Mouse (Mus musculus) lung, postnatal 0 days (tissue): Measurements from ENCODE around the gene Fitm2. TPM values are rescaled to one million over a fixed set of nuclear protein-coding genes. Genes with fewer than 3 reads are reported as not detected.

Source experiments
- ATAC-seq: fragments of 200-750 bp; cut with Nextera tagmentation; 2 replicates; pipeline ENCODE4 v1.8.0; 2017; ENCODE audit warnings: moderate library complexity
- DNase-seq: peaks from one replicate; pipeline ENCODE4 v3.0.0-alpha.2; 2016; ENCODE audit warnings: low spot score
- H3K27ac ChIP-seq: fragments of 300-500 bp; sonication (generic); 2 replicates; pipeline ENCODE4 v1.5.1; 2014; ENCODE audit warnings: antibody characterized with exemption, mild to moderate bottlenecking, low read length, mixed read lengths
- H3K27me3 ChIP-seq: fragments of 300-500 bp; sonication (generic); replicated peaks from 2 replicates; pipeline ENCODE4 v1.6.1; 2014; ENCODE audit warnings: low read length, mixed read lengths; ENCODE audit not compliant: insufficient read depth
- H3K36me3 ChIP-seq: fragments of 300-500 bp; sonication (generic); 2 replicates; pipeline ENCODE4 v1.6.1; 2014; ENCODE audit warnings: low read length, mixed read lengths; ENCODE audit not compliant: insufficient read depth
- H3K4me1 ChIP-seq: fragments of 300-500 bp; sonication (generic); 2 replicates; pipeline ENCODE4 v1.6.1; 2014; ENCODE audit warnings: antibody characterized with exemption, low read depth, low read length, mixed read lengths; ENCODE audit not compliant: insufficient read depth
- H3K4me2 ChIP-seq: fragments of 300-500 bp; sonication (generic); replicated peaks from 2 replicates; pipeline ENCODE4 v1.6.1; 2014; ENCODE audit warnings: low read depth, mild to moderate bottlenecking, low read length, moderate library complexity, mixed read lengths
- H3K4me3 ChIP-seq: fragments of 300-500 bp; sonication (generic); 2 replicates; pipeline ENCODE4 v1.5.1; 2014; ENCODE audit warnings: low read depth, low read length
- H3K9ac ChIP-seq: fragments of 300-500 bp; sonication (generic); replicated peaks from 2 replicates; pipeline ENCODE4 v1.6.1; 2014; ENCODE audit warnings: low read depth, mild to moderate bottlenecking
- H3K9me3 ChIP-seq: fragments of 300-500 bp; sonication (generic); 2 replicates; pipeline ENCODE4 v1.6.1; 2016; ENCODE audit warnings: low read length, mixed read lengths
- CTCF ChIP-seq: IDR thresholded peaks from 2 replicates; pipeline ENCODE4 v1.5.1; 2016; ENCODE audit warnings: antibody characterized with exemption, mild to moderate bottlenecking
- EP300 ChIP-seq: IDR thresholded peaks from 2 replicates; pipeline ENCODE4 v1.6.1; 2016; ENCODE audit warnings: antibody characterized with exemption, mild to moderate bottlenecking, control low read depth
- WGBS: fragments of 180-500 bp; shearing (Covaris S2); extraction: QIAGEN DNeasy Blood & Tissue Kit; methylation state at CpG from one replicate; pipeline ENCODE4 v1.1.7; 2014; 5-methylcytosine and 5-hydroxymethylcytosine counted together
- polyA plus RNA-seq: library from polyadenylated mRNA; unstranded; fragments of >200 nt; fragmentation: Nextera tagmentation; extraction: Ambion mirVana; gene quantifications from 2 replicates; pipeline ENCODE4 v1.2.1, GENCODE M21; 2015

The Fitm2 gene
- polyA plus RNA-seq, 1 experiment from 2014 or later = 22.5 TPM

DNA sequence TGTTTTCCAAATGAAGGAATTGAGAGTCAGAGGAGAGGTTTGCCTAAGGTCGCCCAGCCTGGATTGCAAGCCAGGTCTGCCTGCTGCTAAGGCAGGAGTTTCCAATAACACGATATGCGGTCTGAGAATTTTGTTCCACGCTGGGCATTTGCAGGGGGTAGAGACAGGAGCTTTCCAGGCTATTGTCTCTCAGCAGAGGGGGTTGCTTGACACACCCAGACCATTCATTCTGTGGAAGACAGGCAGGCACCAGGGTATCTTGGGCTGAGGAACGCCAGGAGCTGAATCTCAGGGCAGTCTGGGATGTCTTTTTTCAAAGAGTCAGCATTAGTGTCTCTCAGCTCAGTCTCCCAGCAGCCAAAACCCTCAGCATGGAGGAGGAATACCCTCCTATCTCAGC lies 20.6 kb upstream of the Fitm2 start:
- no peak for TF ChIP-seq EP300
- no peak for TF ChIP-seq CTCF
- WGBS = 39% methylated on average over 5 of the region's 5 CpGs
- no peak for DNase-seq

DNA sequence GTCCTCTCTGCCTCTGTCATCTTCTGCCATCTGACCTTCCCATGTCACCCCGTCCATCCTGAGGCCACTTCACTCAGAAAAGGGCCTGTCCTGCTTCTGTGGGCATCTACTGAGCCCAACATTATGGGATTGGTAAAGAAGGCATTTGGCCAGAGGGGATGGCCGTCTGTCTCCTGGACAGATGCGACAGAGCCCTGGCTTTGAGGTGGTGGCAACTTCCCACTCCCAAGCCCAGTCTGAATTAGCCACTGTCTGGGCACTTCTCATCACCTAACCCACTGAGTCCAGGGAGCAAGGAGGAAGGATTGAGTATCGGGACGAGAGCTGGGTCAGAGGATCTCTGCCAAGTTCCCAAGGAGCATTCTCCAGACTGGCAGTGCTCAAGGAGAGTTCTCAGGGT lies 19.6 kb upstream of the Fitm2 start, which contains the start of gene R3hdml:
TSS of gene R3hdml (plus strand) at position 301 of the 400 bp plus-strand sequence.
- Histone ChIP-seq H3K4me2 (no peak within 1 kb of the TSS), H3K36me3 (no peaks in the 10 kb centered on the region), H3K9me3 (no peaks in the 10 kb centered on the region), H3K4me1 (no peaks in the 10 kb centered on the region), H3K4me3 (no peak within 1 kb of the TSS), H3K27ac (no peak within 1 kb of the TSS), H3K27me3 (no peaks in the 10 kb centered on the region), H3K9ac (no peak within 1 kb of the TSS)
- ATAC-seq (no peak), DNase-seq (no peak)
- 62% methylated on average over 5 of the region's 5 CpGs for WGBS
- TF ChIP-seq CTCF (no peak), EP300 (no peak)

More for the DNA sequence above, 20.6 kb upstream of the Fitm2 start:
- H3K4me2 ChIP-seq = no peak overlapping the region
- no peaks in the 10 kb centered on the region for H3K36me3 ChIP-seq
- H3K4me3 ChIP-seq = no peak overlapping the region
- no peak overlapping the region for H3K9ac ChIP-seq
- H3K9me3 ChIP-seq = no peaks in the 10 kb centered on the region
- ATAC-seq = no peak
- H3K27me3 ChIP-seq = no peaks in the 10 kb centered on the region
- H3K4me1 ChIP-seq = no peaks in the 10 kb centered on the region
- H3K27ac ChIP-seq = no peak overlapping the region

DNA sequence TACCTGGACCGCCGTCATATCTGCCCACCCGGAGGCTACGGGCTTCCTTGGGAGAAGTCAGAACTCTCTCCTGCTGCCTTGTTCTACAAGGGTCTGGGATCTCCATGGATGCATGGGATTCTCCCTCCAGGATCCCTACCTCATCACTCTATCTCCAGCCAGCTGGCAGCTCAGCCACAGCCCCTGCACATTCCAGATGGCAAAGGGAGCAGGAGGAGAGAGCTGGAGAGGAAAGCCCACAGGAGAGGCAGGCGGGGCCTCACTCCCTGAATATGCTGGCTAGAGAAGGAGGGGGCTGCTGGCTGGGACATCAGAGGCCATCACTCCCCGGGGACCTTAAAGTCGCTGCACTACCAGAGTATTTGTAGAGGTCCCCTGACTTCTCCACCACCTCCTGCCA lies 18.9 kb upstream of the Fitm2 start:
- H3K4me1 ChIP-seq = no peaks in the 10 kb centered on the region
- no peak overlapping the region for H3K4me3 ChIP-seq
- DNase-seq = no peak
- H3K27ac ChIP-seq = no peak overlapping the region
- no peak for ATAC-seq
- TF ChIP-seq EP300 (no peak), CTCF (no peak)
- H3K4me2 ChIP-seq = no peak overlapping the region
- H3K9me3 ChIP-seq = no peaks in the 10 kb centered on the region
- H3K27me3 ChIP-seq = no peaks in the 10 kb centered on the region
- H3K36me3 ChIP-seq = no peaks in the 10 kb centered on the region
- H3K9ac ChIP-seq = no peak overlapping the region
- WGBS = 47% methylated on average over 7 of the region's 7 CpGs

DNA sequence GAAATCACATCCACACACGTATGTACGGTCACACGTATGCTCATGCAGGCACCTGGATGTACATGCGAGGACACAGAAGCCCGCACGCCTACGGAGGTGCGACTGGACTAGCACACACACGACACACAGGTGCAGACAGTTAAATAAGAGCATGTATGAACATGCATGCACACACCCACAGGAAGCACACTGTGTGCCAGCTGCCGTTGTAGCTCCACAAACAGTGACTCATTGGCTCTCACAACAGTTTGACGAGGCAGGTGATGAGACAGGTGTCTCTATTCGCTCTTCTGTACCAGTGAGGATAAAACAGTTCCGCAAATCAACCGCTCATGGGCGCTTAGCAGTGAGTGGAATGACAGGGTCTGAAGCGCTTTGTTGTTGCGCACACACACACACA lies 18.2 kb upstream of the Fitm2 start:
- Histone ChIP-seq H3K9me3 (no peaks in the 10 kb centered on the region), H3K27ac (no peak overlapping the region), H3K4me3 (no peak overlapping the region), H3K4me2 (no peak overlapping the region), H3K4me1 (no peaks in the 10 kb centered on the region), H3K36me3 (no peaks in the 10 kb centered on the region), H3K9ac (no peak overlapping the region), H3K27me3 (no peaks in the 10 kb centered on the region)
- DNase-seq = no peak
- 89% methylated on average over 17 of the region's 17 CpGs for WGBS
- ATAC-seq = no peak
- TF ChIP-seq EP300 (no peak), CTCF (no peak)

DNA sequence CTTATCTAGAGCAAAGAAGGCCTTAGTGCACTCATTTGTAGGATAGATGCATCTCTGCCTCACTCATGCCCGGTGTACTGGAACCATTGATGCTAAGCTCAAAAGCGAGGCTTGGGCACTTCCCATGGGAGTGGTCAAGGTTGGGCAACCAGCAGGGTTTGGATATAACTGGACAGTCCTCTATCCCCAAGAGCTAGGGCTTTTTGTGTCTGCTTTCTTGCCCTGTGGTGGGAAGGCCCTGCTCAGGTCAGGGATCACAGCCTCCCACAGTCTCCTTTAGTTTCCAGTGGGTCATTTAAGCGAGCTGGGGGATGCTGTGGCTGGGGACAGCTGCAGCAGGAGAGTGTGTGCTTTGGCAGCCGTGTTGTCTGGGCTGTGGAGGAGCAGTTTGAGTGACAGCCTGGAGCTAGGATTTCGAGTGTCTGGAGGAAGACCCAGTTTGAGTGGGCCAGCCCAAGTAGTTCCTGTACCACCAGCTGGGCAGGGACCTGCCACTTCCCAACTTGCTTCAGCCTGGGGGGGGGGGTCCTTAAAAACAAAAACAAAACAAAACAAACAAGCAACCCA lies 17.4 kb upstream of the Fitm2 start:
- Histone ChIP-seq H3K4me2 (no peak overlapping the region), H3K27ac (no peak overlapping the region), H3K27me3 (no peaks in the 10 kb centered on the region), H3K4me1 (no peaks in the 10 kb centered on the region), H3K4me3 (no peak overlapping the region), H3K36me3 (no peaks in the 10 kb centered on the region), H3K9me3 (no peaks in the 10 kb centered on the region), H3K9ac (no peak overlapping the region)
- ATAC-seq = no peak
- no peak for DNase-seq
- TF ChIP-seq EP300 (no peak), CTCF (no peak)
- WGBS = 38% methylated on average over 5 of the region's 5 CpGs

DNA sequence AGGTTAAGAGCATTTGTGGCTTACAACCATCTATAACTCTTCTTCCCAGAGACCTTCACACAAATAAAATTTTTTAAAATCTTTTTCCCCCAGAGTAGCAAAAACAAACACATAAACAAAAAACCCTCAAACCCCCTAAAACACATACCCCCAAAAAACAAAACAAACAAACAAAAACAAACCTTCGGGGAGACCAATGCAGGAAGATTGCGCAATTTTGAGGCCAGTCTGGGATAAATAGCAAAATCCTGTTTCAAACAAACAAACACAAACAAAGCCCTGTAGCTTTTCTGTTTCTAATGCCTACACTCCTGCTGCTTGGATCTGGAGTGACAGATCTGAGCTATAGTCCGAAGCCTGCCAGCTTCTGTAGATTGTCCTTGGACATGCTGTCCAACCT lies 14.9 kb upstream of the Fitm2 start:
- DNase-seq (no peak), ATAC-seq (no peak)
- no peak overlapping the region for H3K27ac ChIP-seq
- WGBS = 77% methylated on average over 3 of the region's 3 CpGs
- H3K4me3 ChIP-seq = no peak overlapping the region
- H3K9ac ChIP-seq = no peak overlapping the region
- H3K4me1 ChIP-seq = no peaks in the 10 kb centered on the region
- TF ChIP-seq EP300 = no peak
- H3K36me3 ChIP-seq = no peaks in the 10 kb centered on the region
- no peaks in the 10 kb centered on the region for H3K9me3 ChIP-seq
- H3K4me2 ChIP-seq = no peak overlapping the region
- H3K27me3 ChIP-seq = no peaks in the 10 kb centered on the region
